Mouse (Mus musculus) A20 (cell line): ENCODE results near the gene Rapgef6.
A peak's percentile ranks its signal among the peaks of the same experiment; 100 is the strongest.
"Not testable (repeated sequence)": the region's sequence is repeated elsewhere in the genome, so short reads cannot be mapped to it uniquely, and the experiment has no call there.

Experiments
- DNase-seq: peaks from one replicate; pipeline ENCODE4 v3.0.0-alpha.2; 2011; ENCODE audit warnings: low read depth, low spot score

Gene Rapgef6

DNA sequence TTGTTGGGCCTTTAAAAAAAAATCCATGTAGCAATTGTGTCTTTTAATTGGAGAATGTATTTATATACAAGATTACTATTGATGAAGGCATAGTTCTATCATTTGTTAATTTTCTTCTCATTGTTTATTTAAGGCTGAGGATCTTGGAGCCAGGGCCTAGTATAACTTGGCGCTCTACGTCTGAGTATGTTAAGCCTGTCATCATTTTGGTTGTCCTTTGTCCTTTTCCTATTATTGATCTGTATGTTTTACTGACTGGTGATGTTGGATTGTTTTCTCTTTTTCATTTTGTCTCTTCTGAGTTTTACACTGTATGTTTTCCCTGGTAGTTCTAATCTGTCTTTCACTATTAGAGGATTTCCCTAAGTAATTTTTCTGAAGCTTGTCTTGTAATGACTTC lies 52.1 kb downstream of the Rapgef6 start:
- no peak for DNase-seq

DNA sequence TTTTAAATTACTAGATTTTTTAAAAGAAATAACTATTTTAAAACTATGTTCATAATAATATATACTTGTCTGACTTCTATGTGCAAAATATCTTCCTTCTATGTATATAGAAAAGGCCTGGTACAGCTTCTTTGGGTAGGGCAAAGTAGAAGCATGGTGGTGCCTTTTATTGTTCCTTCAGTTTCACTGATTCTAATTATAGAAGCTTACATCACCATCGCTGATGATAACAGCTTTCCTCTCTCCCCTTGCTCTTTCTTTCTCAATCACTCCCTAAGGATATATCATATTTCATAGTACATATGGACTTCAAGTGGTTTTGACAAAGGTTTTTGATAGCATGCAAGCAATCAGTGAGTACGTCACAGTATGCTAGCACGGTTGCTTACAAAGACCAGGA lies 69.9 kb downstream of the Rapgef6 start:
- no peak for DNase-seq

GRCm38 (mm10) chr11:54594049-54594448 lies 71.4 kb downstream of the Rapgef6 start:
- DNase-seq = no peak

DNA sequence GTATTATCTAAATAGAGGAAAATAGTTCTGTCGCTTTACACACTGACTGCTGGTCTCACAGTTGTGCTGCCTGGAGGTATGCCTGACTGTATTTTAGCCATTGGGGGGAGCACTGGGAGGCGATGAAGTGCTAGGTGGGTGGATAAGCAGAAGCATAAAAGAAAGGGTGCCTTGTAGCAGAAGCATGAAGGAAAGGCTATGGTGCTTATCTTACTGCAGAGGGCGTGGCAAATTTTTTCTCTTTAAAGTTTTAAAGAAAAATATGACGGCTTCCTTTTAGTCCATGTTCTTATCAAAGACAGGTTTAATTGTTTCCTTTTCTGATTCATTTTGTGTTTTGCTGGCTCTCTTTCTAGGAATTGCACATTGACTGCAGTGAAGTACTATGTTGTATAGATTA lies 72.4 kb downstream of the Rapgef6 start:
- peak; percentile 7 for DNase-seq

DNA sequence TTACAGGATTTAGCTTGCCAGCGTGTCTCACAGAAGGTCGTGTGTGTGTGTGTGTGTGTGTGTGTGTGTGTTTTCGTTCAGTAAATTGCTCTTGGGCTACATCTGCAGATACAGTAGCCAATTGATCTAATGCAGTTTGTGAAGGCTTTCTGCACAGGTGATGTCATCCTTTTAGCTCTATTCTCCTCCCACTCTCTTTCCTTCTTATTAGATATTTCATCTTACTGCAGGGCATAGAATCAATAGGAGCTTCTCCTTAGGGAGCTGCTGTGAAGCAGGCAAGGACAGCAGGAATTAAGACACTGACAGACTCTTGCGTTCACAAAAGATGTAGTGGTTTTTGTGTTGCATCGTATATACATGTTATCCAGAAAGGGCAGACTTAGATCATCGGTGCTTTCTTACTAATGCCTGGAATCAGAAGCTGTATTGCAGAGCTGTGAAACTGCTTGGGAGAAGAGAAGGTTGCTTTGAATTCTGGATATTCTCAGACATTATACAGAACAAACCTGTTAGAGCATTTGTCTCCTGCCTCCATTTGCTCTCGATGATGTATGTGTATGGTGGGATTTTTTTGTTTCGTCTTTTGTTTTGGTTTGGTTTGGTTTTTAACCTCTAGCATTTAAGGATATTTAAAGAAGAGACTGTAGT lies 73.4 kb downstream of the Rapgef6 start:
- DNase-seq = no peak

- DNase-seq = no peak
Observed at GRCm38 (mm10) chr11:54597902-54598447, 75.3 kb downstream of the Rapgef6 start.

GRCm38 (mm10) chr11:54601121-54601520 lies 78.5 kb downstream of the Rapgef6 start:
- no peak for DNase-seq

GRCm38 (mm10) chr11:54602764-54603163 lies 80.1 kb downstream of the Rapgef6 start:
- DNase-seq = not testable (repeated sequence)

- DNase-seq = no peak
Observed at GRCm38 (mm10) chr11:54604415-54604814, 81.8 kb downstream of the Rapgef6 start.

DNA sequence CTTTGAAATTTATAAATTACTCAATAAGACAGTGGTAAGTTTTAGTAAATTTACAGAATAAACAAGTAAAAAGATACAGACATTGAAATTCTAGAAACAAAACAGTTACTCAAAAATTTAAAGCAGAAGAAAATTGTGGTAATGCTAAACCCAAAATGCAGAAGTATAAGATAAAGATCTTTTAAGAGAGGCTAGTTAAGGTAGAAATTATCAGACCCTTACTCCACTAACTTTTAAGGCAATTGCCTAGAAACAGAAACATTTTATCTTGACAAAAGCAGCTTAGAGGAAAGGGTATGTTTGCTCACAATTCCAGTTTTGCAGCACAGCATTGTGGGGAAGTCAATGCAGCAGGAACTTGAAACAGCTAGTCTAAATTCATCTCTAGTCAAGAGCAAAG lies 91.0 kb downstream of the Rapgef6 start:
- no peak for DNase-seq

DNA sequence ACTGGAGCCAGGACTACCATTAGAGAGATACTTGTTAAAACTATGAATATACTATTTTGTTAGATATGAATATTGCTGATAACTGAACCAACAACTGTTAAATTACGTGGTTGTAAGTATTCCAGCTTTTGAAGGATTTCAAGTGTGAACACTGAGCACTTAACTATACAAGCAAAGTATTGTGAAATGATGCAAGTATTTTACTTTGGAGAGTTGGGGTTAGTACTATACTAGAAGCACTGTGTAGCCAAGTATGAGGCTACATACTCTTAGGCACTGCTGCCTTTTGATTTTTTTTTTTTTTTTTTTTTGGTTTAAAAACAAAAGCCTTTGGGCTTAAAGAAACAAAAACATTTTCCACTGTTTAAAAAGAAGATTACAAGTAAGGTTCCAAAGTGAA lies 91.9 kb downstream of the Rapgef6 start:
- DNase-seq = no peak

- DNase-seq = no peak
Observed at GRCm38 (mm10) chr11:54618841-54619240, 96.2 kb downstream of the Rapgef6 start.

GRCm38 (mm10) chr11:54621725-54622124 lies 99.1 kb downstream of the Rapgef6 start:
- DNase-seq = no peak

DNA sequence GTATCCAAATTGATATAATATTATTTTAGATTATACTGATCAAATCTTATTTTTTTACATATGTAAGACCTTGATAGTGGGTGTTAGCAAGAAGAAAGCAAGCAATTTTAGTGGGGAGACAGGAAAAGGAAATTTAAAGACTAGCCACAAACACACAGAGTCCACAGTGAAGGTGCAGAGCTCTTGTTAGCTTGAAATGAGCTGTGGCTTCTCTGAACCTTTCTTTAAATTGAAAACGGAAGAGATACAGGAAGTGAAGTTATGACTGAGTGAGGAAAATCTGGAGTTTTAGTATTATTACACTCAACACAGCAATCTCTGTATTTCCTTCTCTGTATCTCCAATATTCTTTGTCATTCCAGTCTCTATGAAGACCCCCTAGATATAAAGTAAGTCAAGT lies 104.3 kb downstream of the Rapgef6 start:
- DNase-seq = no peak

DNA sequence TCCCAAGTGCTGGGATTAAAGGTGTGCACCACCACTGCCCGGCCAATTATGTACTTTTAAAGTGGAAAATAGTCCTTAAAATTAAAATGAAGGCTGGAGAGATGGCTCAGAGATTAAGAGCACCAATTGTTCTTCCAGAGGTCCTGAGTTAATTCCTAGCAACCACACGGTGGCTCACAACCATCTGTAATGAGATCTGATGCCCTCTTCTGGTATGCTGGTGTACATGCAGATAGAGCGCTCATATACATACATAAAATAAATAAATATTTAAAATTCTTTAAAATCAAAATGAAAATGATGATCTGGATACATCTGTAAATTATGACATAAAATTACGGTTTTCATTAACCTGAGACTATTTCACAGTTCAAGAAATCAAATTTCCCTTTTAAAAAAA lies 123.8 kb downstream of the Rapgef6 start:
- peak; percentile 14 for DNase-seq

GRCm38 (mm10) chr11:54648573-54648972 lies 125.9 kb downstream of the Rapgef6 start:
- DNase-seq = peak; percentile 27

- no peak for DNase-seq
Observed at GRCm38 (mm10) chr11:54655420-54655819, 132.8 kb downstream of the Rapgef6 start.

DNA sequence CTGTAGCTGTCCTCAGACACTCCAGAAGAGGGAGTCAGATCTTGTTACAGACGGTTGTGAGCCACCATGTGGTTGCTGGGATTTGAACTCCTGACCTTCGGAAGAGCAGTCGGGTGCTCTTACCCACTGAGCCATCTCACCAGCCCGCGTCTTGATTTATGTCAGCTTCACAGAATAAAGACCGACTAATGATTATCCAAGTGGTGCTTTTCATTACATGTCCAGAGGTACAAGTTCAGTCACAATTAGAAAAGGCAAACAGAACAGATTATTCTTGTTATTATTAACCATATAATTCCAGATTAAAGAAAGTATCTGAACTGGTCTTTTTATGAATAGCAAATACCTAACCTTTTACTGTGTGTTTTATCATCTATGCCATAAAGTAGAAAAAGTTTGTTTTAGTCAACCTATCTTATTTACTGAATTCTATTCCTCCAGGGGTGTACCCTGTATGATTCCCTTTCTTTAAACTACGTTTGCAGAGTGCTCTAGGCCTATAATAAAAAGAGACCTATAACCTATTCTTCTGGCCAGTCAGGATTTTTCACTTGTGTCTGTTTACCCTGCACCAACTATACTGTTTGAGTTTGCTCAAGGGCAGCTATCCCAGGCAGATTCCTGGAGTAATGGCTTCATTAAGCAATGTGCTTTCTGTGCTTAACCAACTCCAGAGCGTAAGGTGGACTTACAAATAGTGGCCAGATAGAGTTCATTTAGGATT lies 151.1 kb downstream of the Rapgef6 start:
- no peak for DNase-seq

- DNase-seq = no peak
Observed at GRCm38 (mm10) chr11:54675792-54676489, 153.3 kb downstream of the Rapgef6 start.

DNA sequence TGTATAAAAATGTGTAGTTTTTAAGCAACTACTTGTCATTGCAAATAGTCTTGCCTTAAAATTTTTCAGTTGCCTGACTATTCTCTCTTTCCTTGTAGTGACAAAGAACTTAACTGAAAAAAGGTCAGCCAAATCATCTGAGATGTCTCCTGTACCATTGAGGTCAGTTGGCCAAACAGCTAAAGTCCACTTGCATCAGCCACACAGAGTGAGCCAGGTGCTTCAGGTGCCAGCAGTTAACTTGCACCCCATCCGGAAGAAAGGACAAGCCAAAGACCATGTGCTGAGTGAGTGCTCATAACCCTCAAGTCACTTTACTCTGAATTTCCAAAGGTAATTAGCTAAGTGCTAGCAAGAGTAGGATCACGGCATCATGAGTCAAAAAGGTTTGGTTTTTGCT lies 156.5 kb downstream of the Rapgef6 start:
- DNase-seq = no peak

GRCm38 (mm10) chr11:54684831-54685230 lies 162.2 kb downstream of the Rapgef6 start:
- DNase-seq = no peak

DNA sequence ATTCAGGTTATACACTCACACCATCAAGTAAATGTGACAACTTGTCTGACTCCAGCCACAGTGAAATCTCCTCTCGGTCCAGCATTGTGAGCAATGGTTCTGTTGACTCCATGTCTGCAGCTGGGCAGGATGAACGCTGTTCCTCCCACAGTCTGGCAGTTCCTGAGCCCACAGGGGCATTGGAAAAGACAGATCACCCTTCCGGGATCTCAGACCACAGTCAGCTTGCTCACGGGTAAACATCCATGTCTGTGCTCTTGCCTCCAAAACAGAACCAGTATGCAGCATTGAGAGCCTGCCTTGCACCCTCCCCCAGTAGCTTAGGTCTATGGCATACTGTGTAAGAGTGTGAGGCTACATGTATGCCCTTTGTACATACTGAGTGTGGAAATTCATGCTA lies 167.5 kb downstream of the Rapgef6 start:
- DNase-seq = no peak

GRCm38 (mm10) chr11:54691179-54691578 lies 168.5 kb downstream of the Rapgef6 start:
- no peak for DNase-seq
